26 mouse cellular contexts compared by ENCODE assay signal in the genomic region with DNA sequence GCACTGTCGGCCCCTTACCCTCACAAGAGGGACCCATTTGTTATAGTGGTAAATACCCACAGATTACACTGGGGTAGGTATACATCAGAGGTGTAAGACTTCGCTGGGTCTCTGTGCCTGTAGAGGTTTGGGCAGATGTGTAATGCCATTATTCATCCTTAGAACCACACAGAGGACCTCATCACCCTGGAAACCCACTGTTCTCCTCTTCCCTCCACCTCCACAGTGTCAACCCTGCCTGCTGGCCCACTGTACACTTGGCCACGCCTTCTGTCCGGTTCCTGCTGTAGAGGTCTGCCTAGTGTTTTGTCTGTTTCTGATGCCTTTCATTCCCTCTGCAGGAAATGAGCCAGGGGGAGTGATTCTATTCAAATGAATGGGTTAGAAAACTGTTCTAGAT. TPM values are rescaled to one million over a fixed set of nuclear protein-coding genes. Genes with fewer than 3 reads are reported as not detected.
DNase-seq lines count a peak whose midpoint lies in the region; TF ChIP-seq lines count a peak whose summit lies in the region.
"Had no signal": no experiment of that assay in that cellular context is flagged by ENCODE, and none has a peak within 500 bp of the region (broad histone marks: within the 10 kb centered on the region; RNA-seq: fewer than 3 reads in every experiment).

No protein-coding gene starts in this region.

- no peak overlapping the region for H3K4me3 ChIP-seq in heart, embryonic 10.5 days
- H3K4me3 ChIP-seq in layer of hippocampus, adult 2 months: no peak overlapping the region

- no peak for TF ChIP-seq CTCF in layer of hippocampus, adult 2 months (conservative IDR thresholded peaks at IDR 0.05)

- WGBS in heart, embryonic 10.5 days: 86% methylated on average over 4 of the region's 4 CpGs

- no peaks in the 10 kb centered on the region for H3K9me3 ChIP-seq in heart, embryonic 10.5 days
- H3K9me3 ChIP-seq: G1E had no signal

- H3K27ac ChIP-seq in heart, embryonic 10.5 days: no peak overlapping the region
- peak overlapping the region; percentile 18; the same call in 1 of the 2 replicates for H3K27ac ChIP-seq in layer of hippocampus, adult 2 months

- peaks cover 89% of the 10 kb centered on the region for H3K36me3 ChIP-seq in heart, embryonic 10.5 days

- no peaks in the 10 kb centered on the region for H3K27me3 ChIP-seq in heart, embryonic 10.5 days (ENCODE audit: insufficient read depth, poor library complexity, severe bottlenecking)
- H3K27me3 ChIP-seq: CH12.LX, Patski had no signal

- H3K4me1 ChIP-seq in heart, embryonic 10.5 days: no peaks in the 10 kb centered on the region

- peak; percentile 29 for DNase-seq in adrenal gland, adult 2 months
- DNase-seq in adrenal gland, adult 8-10 months: no peak
- peak; percentile 67 for DNase-seq in heart, adult 11 months
- DNase-seq in heart, adult 18-20 months: no peak
- peak; percentile 53 for DNase-seq in heart, embryonic 10.5 days (ENCODE audit: low spot score)
- DNase-seq in heart, adult 8-10 months (ENCODE audit: low spot score): no peak
- no peak for DNase-seq in layer of hippocampus, adult 2 months (ENCODE audit: low spot score in 2 of 2)
- DNase-seq in layer of hippocampus, adult 11-12 months (ENCODE audit: low spot score): no peak
- DNase-seq: adrenal gland, postnatal 10 days; adrenal gland, postnatal 14 days; adrenal gland, postnatal 25 days; adrenal gland, postnatal 36 days; B cell, adult 2 months; cerebellum, adult 11 months; cerebellum, adult 11-12 months; cerebellum, adult 18-20 months; cerebellum, adult 2 months had no signal

RNA-seq across cellular contexts. Expression of gene Tomm20l, which starts 39.2 kb away (rescaled TPM):
- total RNA-seq in adrenal gland, adult 2 months (2021): 1 to 10 TPM; 7.5 to 7.6 TPM
- 0.30 and 0.82 TPM in 2 replicates for polyA plus RNA-seq in adrenal gland, adult 2 months (2012; rRNA removed)
- total RNA-seq in adrenal gland, adult 8-10 months (2022): 10 to 100 TPM in 2 of 4 experiments, 1 to 10 TPM in 2; 9.0 to 14.9 (median 11.7) TPM
- total RNA-seq in heart, adult 18-20 months (2021): 1 to 10 TPM in 1 of 2 experiments, under 1 TPM in 1; 0.75 to 1.6 TPM
- 0.26 and 0.64 TPM in 2 replicates for polyA plus RNA-seq in heart, embryonic 10.5 days (2016; fragmentation: Nextera tagmentation; extraction: Ambion mirVana)
- total RNA-seq in heart, adult 8-10 months (2022): 1 to 10 TPM; 1.0 to 1.8 (median 1.5) TPM
- not detected for total RNA-seq in layer of hippocampus, adult 2 months (2021)
- total RNA-seq: CH12.LX, ES-E14, G1E, MEL had no signal
- polyA plus RNA-seq: activated CD4-positive, CD25-positive, alpha-beta regulatory T cell, adult 4 months; brain, embryonic 14.5 days; C2C12; CD4-positive, CD25-positive, alpha-beta regulatory T cell, adult 4 months; cerebellum, adult 2 months; G1E; Patski had no signal

RNA-seq across cellular contexts. Expression of gene Arid4a, which starts 56.3 kb away (rescaled TPM):
- 10 to 100 TPM; 19.0 to 20.1 TPM for total RNA-seq in adrenal gland, adult 2 months (2021)
- polyA plus RNA-seq in adrenal gland, adult 2 months (2012; rRNA removed): 1.7 and 1.8 TPM in 2 replicates
- total RNA-seq in adrenal gland, adult 8-10 months (2022): 10 to 100 TPM; 20.6 to 32.2 (median 23.4) TPM
- 10 to 100 TPM; 11.1 to 12.2 TPM for total RNA-seq in heart, adult 18-20 months (2021)
- 24.1 and 26.9 TPM in 2 replicates for polyA plus RNA-seq in heart, embryonic 10.5 days (2016; fragmentation: Nextera tagmentation; extraction: Ambion mirVana)
- total RNA-seq in heart, adult 8-10 months (2022): 10 to 100 TPM; 11.1 to 15.3 (median 13.1) TPM
- 10 to 100 TPM; 37.3 to 40.2 TPM for total RNA-seq in layer of hippocampus, adult 2 months (2021)

Comparison
In these comparisons a context has a peak if more than half of its experiments do, and no peak if none do; other contexts are left out.
1. DNase-seq: peak in adrenal gland, adult 2 months (single experiment), heart, adult 11 months (single experiment) and heart, embryonic 10.5 days (single experiment); none in adrenal gland, adult 8-10 months (single experiment), heart, adult 18-20 months (0 of 2), heart, adult 8-10 months (single experiment), layer of hippocampus, adult 2 months (0 of 2) and layer of hippocampus, adult 11-12 months (single experiment).